Mouse (Mus musculus): ENCODE measurements at regions not wholly inside any gene's neighbourhood (a gene's known extent, or its start where the extent isn't known, plus 50 kb on each side); places are given as distances from the start of the nearest gene placed in this dataset.

DNA sequence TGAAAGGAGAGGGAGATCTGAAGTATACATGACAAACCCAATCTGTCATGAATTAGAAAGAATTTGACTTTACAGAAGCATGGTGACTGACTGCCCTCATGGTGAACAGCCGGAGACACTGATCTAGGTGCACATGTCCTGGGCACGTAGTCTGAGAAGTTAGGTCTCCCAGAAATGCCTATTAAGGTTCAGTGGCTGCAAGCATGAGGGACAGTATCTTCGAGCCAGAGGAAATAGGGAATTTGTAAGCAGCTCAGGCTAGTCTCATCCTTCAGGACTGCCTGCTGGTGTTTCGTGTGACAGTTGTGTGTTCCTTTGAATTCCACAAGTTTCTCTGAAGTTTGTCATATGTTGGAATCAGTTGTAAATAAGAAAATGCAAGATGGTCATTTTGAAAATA, 189.2 kb upstream of the Ttc29 start:
- Histone ChIP-seq H3K36me3 (ENCODE audit: insufficient read depth) (no peaks in the 10 kb centered on the region), H3K27me3 (ENCODE audit: insufficient read depth, low read length) (no peaks in the 10 kb centered on the region), H3K9ac (no peak overlapping the region), H3K4me1 (ENCODE audit: insufficient read depth) (no peaks in the 10 kb centered on the region), H3K4me3 (ENCODE audit: low read depth, low read length) (no peak overlapping the region), H3K4me2 (ENCODE audit: low read depth) (no peak overlapping the region), H3K27ac (ENCODE audit: low read depth, low read length) (no peak overlapping the region), H3K9me3 (ENCODE audit: low read length) (no peaks in the 10 kb centered on the region)
- TF ChIP-seq CTCF (IDR thresholded peaks at IDR 0.05; ENCODE audit: low read depth), result no peak
- no peak for ATAC-seq
- WGBS, result 79% methylated on average over 4 of the region's 4 CpGs
- DNase-seq, result no peak

DNA sequence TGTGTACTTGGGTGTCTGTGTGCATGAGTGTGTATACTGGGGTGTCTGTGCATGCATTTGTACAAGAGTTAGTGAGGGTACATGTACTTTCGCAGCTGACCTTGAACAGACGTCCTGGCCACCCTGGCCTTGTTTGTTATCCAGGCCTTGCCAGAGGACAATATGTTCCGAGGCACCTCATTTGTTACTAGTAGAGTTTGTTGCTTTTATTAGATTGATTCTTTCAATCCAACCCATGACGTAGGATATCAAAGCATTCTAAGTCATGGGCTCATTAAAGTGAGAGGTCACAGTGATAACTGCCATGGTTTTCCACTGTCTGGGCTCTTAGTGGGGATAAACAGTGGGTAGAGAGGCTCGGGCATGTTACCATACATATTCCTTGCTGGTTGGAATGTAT, 188.1 kb upstream of the Ttc29 start:
- DNase-seq (no peak), ATAC-seq (no peak)
- Histone ChIP-seq H3K36me3 (ENCODE audit: insufficient read depth) (no peaks in the 10 kb centered on the region), H3K4me1 (ENCODE audit: insufficient read depth) (no peaks in the 10 kb centered on the region), H3K4me3 (ENCODE audit: low read depth, low read length) (no peak overlapping the region), H3K27ac (ENCODE audit: low read depth, low read length) (no peak overlapping the region), H3K27me3 (ENCODE audit: insufficient read depth, low read length) (no peaks in the 10 kb centered on the region), H3K4me2 (ENCODE audit: low read depth) (no peak overlapping the region), H3K9me3 (ENCODE audit: low read length) (no peaks in the 10 kb centered on the region), H3K9ac (no peak overlapping the region)
- WGBS, result 85% methylated on average over 5 of the region's 5 CpGs
- no peak for TF ChIP-seq CTCF (IDR thresholded peaks at IDR 0.05; ENCODE audit: low read depth)

DNA sequence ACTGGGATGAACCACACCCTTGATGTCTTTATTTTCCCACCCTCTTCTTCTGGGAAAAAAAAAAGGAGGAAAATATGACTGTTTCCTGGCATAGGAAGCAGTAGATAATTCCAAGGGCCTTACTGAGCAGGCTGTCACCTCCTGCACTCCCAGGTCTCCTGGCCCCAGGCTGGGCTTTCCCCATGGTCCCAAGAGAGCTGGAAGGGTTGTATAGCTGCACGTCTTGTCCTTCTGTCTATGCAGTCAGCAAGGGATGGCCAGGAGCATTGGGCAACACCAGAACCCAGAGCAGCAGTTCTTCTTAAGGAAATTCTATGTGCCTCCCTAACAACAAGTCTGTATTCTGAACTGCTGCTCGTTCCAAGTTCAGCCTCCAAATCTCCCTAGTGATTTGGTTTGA, 185.7 kb upstream of the Ttc29 start:
- Histone ChIP-seq H3K27me3 (ENCODE audit: insufficient read depth, low read length) (no peaks in the 10 kb centered on the region), H3K4me3 (ENCODE audit: low read depth, low read length) (no peak overlapping the region), H3K4me1 (ENCODE audit: insufficient read depth) (no peaks in the 10 kb centered on the region), H3K36me3 (ENCODE audit: insufficient read depth) (no peaks in the 10 kb centered on the region), H3K9ac (no peak overlapping the region), H3K27ac (ENCODE audit: low read depth, low read length) (no peak overlapping the region), H3K4me2 (ENCODE audit: low read depth) (no peak overlapping the region), H3K9me3 (ENCODE audit: low read length) (no peaks in the 10 kb centered on the region)
- DNase-seq (no peak), ATAC-seq (no peak)
- WGBS, result 92% methylated on average over 2 of the region's 2 CpGs
- no peak for TF ChIP-seq CTCF (IDR thresholded peaks at IDR 0.05; ENCODE audit: low read depth)

DNA sequence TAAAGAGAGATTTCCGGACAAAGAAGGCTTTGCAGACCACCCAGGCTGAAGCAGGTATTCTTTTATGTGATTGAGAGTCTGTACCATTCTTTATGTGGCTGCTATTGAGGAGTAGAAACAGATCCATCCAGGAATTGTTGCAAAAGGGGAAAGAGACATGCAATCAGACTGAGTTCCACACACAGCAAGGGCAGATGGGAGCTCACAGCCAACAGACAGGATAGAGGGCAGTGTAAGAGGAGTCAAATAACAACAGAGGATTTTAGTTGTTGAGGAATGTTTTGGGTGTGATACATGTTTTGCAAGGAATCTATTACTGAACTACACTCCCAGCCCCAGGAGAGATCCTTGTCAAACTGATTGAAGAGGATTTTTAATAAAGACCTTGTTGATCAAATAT, 184.2 kb upstream of the Ttc29 start:
- Histone ChIP-seq H3K4me1 (ENCODE audit: insufficient read depth) (no peaks in the 10 kb centered on the region), H3K36me3 (ENCODE audit: insufficient read depth) (no peaks in the 10 kb centered on the region), H3K4me3 (ENCODE audit: low read depth, low read length) (no peak overlapping the region), H3K9ac (no peak overlapping the region), H3K9me3 (ENCODE audit: low read length) (no peaks in the 10 kb centered on the region), H3K27me3 (ENCODE audit: insufficient read depth, low read length) (no peaks in the 10 kb centered on the region), H3K4me2 (ENCODE audit: low read depth) (no peak overlapping the region), H3K27ac (ENCODE audit: low read depth, low read length) (no peak overlapping the region)
- WGBS, result 69% methylated on average over 1 of the region's 1 CpGs
- no peak for TF ChIP-seq CTCF (IDR thresholded peaks at IDR 0.05; ENCODE audit: low read depth)
- no peak for ATAC-seq
- no peak for DNase-seq

DNA sequence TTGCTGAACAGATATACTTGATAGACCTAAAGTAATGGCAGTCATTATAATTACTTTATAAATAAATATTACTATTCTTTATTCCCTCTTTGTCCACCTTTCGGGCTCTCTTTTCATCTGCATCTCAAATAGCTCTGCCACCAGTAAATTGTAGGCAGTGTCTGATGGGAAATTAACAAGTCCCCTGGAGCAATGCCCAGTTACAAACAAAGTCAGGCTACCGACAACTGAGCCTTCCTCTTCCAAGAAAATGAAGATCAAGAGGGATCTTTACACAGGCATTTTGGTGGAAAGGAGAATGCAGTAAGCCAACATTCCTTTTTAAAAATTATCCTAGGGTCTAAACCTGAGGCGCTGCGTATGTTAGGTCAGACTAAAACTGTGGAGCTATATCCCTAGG, 181.3 kb upstream of the Ttc29 start:
- H3K36me3 ChIP-seq (ENCODE audit: insufficient read depth), result no peaks in the 10 kb centered on the region
- no peaks in the 10 kb centered on the region for H3K27me3 ChIP-seq (ENCODE audit: insufficient read depth, low read length)
- no peaks in the 10 kb centered on the region for H3K9me3 ChIP-seq (ENCODE audit: low read length)
- 41% methylated on average over 4 of the region's 4 CpGs for WGBS
- no peak overlapping the region for H3K9ac ChIP-seq
- DNase-seq, result no peak
- ATAC-seq, result no peak
- no peak overlapping the region for H3K27ac ChIP-seq (ENCODE audit: low read depth, low read length)
- TF ChIP-seq CTCF (IDR thresholded peaks at IDR 0.05; ENCODE audit: low read depth), result no peak
- no peaks in the 10 kb centered on the region for H3K4me1 ChIP-seq (ENCODE audit: insufficient read depth)
- H3K4me2 ChIP-seq (ENCODE audit: low read depth), result no peak overlapping the region
- no peak overlapping the region for H3K4me3 ChIP-seq (ENCODE audit: low read depth, low read length)

DNA sequence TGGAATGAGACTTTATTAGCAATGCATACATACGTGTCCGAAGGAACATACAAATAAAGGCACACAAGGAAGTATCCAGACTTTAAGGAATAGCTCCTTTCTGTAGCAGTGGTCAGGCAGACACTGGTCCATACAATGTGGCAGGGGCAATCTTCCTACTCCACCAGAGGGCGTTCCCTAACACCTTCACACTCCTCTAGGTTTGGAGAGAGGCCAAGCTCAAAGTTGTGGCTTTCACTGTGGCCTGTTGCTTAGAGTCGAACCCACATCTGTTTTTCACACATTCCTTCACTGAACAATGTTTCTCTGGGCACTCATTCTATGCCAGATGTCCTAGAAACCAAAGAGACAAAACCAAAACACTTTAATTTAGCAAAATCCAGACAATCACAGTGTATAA, 178.4 kb upstream of the Ttc29 start:
- Histone ChIP-seq H3K9ac (no peak overlapping the region), H3K4me2 (ENCODE audit: low read depth) (no peak overlapping the region), H3K4me3 (ENCODE audit: low read depth, low read length) (no peak overlapping the region), H3K4me1 (ENCODE audit: insufficient read depth) (no peaks in the 10 kb centered on the region), H3K27me3 (ENCODE audit: insufficient read depth, low read length) (no peaks in the 10 kb centered on the region), H3K9me3 (ENCODE audit: low read length) (no peaks in the 10 kb centered on the region), H3K36me3 (ENCODE audit: insufficient read depth) (no peaks in the 10 kb centered on the region), H3K27ac (ENCODE audit: low read depth, low read length) (no peak overlapping the region)
- no peak for TF ChIP-seq CTCF (IDR thresholded peaks at IDR 0.05; ENCODE audit: low read depth)
- DNase-seq (no peak), ATAC-seq (no peak)
- 81% methylated on average over 4 of the region's 4 CpGs for WGBS

DNA sequence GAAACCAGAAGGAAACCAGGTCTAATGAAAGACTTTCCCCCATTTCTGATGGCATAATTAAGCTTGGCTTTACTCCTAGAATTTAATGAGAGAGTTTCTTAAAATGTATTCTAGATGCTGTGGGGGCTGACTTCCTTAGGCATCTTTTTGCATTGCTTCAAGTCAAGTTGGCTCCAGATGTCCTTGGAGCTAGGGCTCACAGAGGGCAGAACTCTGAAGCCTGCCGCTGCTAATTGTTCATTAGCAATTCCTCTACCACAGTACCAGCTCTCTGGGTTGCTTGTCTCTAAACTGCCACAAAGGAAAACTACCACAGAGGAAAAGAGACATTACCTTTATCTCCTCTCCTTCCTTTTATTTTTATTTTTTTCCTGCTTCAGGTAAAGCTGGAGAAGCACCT, 175.9 kb upstream of the Ttc29 start:
- Histone ChIP-seq H3K36me3 (ENCODE audit: insufficient read depth) (no peaks in the 10 kb centered on the region), H3K4me3 (ENCODE audit: low read depth, low read length) (no peak overlapping the region), H3K27me3 (ENCODE audit: insufficient read depth, low read length) (no peaks in the 10 kb centered on the region), H3K27ac (ENCODE audit: low read depth, low read length) (no peak overlapping the region), H3K4me1 (ENCODE audit: insufficient read depth) (no peaks in the 10 kb centered on the region), H3K9me3 (ENCODE audit: low read length) (no peaks in the 10 kb centered on the region), H3K9ac (no peak overlapping the region), H3K4me2 (ENCODE audit: low read depth) (no peak overlapping the region)
- ATAC-seq (no peak), DNase-seq (no peak)
- WGBS, result 28% methylated on average over 1 of the region's 1 CpGs
- no peak for TF ChIP-seq CTCF (IDR thresholded peaks at IDR 0.05; ENCODE audit: low read depth)

DNA sequence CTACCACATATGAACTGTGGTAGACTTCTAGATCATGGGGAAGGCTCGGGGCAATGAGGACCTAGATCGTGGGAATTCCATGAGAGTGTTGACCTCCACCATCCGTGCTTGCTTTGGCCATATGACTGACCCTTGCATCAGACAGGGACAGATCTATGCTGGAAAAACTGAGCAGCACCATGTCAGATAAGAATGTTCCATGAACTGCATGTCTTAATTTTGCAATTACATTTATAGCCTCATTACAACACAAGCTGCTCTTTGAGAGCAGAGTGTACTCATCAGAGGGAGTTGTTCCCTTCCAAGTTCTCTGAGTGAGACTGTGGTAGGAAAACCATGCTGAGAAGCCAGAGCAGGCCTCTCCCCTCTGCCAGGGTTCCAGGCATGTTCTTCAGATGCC, 166.4 kb upstream of the Ttc29 start:
- Histone ChIP-seq H3K36me3 (ENCODE audit: insufficient read depth) (no peaks in the 10 kb centered on the region), H3K4me1 (ENCODE audit: insufficient read depth) (no peaks in the 10 kb centered on the region), H3K27me3 (ENCODE audit: insufficient read depth, low read length) (no peaks in the 10 kb centered on the region), H3K4me2 (ENCODE audit: low read depth) (no peak overlapping the region), H3K27ac (ENCODE audit: low read depth, low read length) (no peak overlapping the region), H3K9ac (no peak overlapping the region), H3K4me3 (ENCODE audit: low read depth, low read length) (no peak overlapping the region), H3K9me3 (ENCODE audit: low read length) (no peaks in the 10 kb centered on the region)
- WGBS, result 89% methylated on average over 3 of the region's 3 CpGs
- TF ChIP-seq CTCF (IDR thresholded peaks at IDR 0.05; ENCODE audit: low read depth), result no peak
- DNase-seq (no peak), ATAC-seq (no peak)
